Mouse (Mus musculus) T-helper 2 cell (primary cell): ENCODE results near the gene Asap3.

Experiments used
- in situ Hi-C: fragments of 300-600 bp; cut with MboI, MseI; formaldehyde crosslinking; loops from one replicate; pipeline ENCODE4 v1.15.1; 2025; ENCODE audit warnings: high pct_unique_total_duplicates

Gene Asap3

DNA sequence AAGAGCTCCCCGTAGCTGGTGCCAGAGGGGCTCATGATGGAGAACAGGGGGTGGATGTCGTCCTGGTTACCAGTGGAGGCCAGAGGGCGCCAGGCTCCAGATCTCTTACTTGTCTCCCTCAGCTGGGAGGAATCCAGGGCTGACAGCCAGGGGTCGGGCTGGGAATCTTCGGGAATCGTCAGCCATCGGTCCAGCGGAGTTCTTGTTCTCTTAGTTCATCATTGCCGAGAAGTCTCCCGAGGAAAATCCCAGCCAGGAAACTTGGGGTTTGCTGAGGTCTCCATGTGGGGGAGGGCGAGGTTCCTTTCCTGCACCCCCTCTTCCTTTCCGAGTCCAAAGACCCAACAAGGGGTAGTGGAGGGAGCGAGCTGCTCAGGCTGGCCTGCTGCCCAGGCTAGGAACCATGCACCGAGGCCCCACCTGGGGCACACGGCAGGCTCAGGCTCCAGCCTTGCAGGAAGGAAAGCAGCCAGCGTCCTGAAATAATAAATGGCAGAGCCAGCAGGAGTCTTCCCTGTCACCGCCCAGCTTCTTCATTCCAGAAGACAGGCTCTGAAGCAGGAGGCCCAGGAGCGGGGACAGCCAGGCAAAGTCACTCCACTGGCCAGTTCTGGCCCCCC, 12.5 kb downstream of the Asap3 start:
- in situ Hi-C loops, result loop anchor here (10.0 kb wide), 1 partner anchor 574 kb away; no protein-coding TSS in a partner anchor

DNA sequence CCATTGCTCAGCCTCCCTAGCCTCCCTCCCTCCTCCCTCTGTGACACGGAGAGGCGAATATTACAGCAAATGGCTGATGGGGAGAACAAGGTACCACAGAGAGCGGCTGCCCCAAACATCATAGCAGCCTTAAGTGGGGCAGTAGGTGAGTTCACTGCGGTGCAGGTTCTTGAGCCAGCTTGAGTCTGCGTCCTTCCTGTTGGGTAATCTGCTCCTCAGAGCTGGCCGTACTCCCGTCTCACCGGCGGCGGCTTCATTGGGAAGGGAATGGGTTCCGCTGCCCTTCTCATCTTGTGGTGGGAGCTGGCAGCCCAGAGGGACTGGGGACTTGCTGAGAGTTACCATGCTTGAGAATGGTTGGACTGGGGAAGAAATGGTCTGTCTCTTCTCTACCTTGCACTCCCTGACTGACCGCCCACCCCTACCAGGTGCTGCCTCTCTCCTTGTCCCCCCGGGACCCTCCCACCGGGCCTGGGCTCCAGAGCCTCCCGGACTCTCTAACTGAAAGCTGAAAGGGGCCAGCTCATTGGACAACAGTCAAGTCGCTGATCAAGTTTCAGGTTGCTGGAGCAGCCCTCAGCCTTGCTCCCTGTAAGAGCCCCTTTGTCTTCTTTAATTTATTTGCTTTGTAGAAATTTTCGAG, 14.1 kb downstream of the Asap3 start:
- in situ Hi-C loops, result no loop called here

DNA sequence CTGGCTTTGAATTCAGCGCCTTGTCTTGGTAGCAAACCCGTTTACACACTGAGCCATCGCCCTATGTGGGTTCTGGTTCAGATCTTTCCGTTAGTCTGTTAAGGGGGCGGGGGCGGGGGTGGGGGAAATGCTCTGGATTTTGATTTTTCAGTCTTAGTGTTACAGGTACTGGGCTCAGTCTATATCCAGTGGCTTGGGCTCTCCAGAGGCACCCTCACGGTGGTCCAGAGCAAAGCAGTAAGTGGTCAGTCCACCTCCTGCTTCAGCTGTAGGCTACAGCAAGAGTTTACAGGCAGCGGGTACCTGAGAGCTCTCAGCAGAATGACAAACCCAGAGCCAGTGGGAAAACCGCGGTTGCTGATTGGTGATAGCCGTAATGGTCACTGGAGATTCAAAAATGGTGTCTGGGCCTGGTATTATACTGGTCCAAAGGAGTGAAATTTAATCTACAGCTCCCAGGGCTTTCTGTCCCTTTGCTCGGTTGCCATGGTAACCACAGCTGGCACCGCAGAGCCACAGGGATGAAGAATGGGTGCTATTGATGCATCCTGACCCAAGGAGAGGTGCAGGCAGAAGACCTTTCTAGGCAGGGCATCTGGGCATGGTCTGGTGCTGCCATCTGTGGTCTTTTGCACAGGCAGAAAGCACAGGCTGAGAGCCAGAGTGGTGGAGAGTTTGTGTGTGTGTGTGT, 17.5 kb downstream of the Asap3 start:
- in situ Hi-C loops, result no loop called here

DNA sequence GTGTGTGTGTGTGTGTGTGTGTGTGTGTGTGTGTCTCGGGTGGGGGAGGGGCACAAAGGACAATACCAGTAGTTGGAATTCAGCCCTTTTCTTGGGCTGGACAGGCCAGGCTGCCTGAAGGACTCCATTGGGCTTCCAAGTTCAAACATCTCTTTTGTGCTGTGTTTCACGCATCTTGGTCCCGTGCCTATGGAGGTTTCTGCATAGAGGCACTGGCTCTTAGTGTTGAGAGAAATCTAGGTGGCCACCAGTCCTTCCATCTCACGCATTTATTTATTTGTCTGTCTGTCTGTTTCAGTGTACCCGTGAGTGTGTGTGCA, 18.0 kb downstream of the Asap3 start:
- in situ Hi-C loops, result no loop called here

DNA sequence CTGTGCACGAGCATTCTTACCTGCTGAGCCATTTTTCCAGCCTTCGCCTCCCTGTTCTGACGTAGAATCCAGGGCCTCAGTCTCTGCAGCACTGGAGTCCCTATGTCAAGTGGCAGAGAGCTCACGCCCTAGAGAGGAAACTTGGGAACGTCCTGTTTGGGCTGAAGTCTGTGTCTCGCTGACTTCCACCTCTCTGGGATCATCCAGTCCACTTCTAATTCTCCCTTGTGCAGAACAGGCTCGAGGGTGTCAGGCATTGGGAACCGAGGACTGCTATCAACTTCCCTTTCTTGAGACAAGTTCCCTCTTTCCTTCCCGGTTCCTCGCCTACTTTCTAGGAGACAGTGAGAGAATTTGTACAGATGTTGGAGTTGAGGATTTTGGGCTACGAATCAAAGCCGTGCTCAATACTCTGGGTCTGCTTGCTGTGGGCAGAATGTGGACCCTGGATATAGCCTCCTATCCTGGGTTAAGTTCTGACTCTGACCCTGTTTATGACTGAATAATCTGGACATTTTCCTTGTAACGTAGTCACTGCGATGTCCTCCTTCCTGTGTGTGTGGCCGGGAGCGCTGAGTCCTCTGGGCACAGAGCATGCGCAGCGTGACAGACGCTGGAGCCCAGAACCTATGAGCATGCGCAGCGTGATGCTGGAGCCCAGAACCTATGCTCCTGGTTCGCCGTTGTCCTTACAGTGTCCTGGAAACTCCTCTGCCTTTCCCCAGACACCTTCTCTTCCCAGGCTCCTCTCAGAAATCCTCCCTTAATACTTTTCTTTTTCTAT, 18.7 kb downstream of the Asap3 start:
- in situ Hi-C loops, result no loop called here

DNA sequence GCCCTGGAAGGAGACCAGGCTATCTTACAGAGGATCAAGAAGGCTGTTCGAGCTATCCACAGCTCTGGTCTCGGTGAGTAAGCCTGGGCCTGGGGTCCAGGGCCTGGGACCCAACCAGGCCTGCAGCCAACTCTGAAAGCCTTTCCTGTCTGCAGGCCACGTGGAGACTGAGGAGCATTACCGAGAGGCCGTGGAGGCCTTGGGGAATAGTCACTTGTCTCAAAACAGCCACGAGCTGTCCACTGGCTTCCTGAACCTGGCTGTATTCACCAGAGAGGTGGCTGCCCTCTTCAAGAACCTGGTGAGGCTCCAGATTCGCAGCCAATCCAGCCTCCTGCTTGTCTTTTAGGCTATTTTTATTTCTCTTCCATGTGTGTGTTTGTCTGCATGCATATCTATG, 21.2 kb downstream of the Asap3 start:
- in situ Hi-C loops, result no loop called here

DNA sequence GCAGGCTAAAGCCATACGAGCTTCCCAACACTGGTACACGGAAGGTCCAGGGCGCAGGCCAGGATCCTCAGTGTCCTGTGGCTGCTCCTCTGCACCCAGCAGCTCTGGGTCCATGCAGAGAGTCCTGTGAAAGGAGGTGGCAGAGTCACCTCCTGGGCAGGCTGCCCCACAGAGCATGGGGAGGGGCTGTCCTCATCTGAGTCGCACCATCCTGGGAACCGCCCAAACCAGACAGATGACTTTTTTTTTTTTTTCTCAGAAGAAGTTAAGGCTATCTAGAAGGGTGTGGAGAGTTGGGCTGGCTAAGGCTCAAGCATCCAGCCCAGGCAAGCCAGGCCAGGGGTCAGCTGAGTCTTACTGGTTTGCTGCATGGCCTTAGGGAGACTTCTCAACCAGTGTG, 22.5 kb downstream of the Asap3 start:
- in situ Hi-C loops, result no loop called here

DNA sequence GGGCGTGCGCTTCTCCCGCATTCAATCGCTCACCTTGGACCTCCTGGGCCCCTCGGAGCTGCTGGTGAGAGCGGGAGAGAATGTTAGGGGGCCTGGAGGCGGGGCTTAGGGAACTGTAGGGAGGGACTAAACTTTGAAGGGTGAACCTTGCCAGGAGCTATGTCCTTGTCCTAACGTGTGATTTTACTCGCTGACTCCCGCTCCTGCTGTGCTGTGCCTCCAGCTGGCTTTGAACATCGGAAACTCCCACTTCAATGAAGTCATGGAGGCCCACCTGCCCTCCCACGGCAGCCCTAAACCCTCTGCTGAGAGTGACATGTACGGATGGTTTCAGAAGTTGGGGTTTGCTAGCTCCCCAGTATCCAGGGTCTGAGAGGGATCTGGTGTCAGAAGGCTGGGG, 32.5 kb downstream of the Asap3 start:
- in situ Hi-C loops, result no loop called here

DNA sequence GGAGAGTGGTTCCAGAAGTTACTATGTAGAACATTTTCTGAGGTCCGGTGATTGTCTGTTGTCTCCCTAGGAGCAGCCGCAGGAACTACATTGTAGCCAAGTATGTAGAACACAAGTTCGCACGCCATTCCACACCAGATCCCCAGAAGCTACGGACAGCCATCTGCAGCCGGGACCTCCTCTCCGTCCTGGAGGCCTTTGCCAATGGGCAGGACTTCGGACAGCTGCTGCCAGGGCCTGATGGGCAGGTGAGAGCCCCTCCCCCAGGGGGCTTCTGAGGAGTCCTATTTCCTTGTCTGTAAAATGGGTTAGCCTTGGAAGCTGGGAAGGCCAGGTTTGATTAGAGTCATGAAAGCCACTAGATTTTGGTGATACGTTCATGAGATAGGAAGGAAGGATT, 32.9 kb downstream of the Asap3 start:
- in situ Hi-C loops, result no loop called here

DNA sequence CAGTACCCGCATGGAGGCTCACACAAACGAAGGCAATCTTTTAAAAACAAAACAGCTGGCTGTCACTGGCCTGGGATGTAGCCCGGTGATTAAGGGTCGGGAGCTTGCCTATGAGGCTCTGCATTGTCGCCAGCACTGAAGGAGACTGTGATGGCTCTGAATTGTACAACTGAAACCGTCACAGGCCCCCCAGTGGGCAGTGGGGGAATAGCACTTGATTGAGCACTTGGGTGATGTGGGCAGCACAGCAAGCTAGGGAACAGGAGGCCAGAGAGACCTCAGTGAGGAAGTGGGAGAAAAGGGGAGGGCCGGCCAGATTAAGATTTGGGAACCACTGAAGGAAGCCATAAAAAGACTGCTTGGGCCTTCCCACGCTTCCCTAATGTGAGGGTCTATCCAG, 33.5 kb downstream of the Asap3 start:
- in situ Hi-C loops, result no loop called here

DNA sequence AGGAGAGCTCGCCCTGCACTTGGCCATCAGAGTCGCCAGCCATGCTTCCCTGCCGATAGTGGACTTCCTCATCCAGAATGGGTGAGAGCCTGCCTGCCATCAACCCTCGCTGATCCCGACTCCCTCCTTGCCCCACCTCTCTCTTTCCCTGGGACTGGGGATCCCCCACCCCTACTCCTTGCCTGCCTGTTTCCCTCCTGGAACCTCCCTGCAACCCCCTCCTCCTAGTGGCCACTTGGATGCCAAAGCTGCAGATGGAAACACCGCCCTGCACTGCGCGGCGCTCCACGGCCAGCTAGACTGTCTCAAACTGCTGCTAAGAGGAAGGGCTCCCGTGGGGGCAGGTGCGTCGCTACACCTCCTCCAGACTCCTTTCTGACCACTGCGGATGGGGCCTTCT, 34.0 kb downstream of the Asap3 start:
- in situ Hi-C loops, result no loop called here

DNA sequence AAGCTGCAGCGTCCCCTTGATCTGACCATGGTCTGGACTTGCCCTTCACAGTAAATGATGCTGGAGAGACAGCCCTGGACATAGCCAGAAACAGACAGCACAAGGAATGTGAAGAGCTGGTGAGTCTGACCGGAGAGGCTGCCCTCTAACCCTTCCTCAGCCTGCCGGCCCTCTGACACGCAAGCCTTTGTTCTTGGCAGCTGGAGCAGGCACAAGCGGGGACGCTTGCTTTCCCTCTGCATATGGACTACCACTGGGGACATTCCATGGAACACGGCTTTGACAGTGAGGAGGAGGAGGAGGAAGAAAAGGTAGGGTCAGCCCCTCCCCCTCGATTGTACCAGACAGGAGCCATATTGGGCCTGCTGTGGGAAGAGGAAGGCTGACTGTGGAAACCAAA, 34.8 kb downstream of the Asap3 start:
- in situ Hi-C loops, result no loop called here

DNA sequence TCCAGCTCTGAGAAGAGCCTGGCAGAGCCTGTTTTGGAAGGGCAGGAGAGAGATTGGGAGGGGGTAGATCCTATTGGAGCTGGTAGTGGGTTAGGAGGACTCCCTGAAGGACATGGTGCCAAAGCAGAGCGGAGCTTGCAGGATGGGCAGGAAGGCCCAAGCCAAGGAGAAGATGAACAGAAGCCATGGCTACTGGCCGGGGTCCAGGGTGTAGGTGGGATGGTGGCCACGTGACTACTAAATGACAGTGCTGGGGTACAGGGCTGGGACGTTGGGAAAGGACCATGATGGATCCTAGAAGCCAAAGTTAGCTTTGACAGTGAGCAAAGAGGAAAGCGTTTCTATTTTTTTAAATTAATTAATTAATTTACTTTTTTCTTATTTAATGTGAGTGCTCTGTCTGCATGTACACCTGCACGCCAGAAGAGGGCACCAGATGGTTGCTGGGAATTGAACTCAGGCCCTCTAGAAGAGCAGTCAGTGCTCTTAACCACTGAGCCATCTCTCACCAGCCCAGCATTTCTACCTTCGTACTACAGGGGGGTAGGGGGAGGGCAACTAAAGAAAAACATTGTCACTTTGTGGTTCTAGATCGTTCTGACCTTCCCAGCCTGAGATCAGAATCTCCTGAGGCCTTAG, 36.0 kb downstream of the Asap3 start:
- in situ Hi-C loops, result no loop called here

DNA sequence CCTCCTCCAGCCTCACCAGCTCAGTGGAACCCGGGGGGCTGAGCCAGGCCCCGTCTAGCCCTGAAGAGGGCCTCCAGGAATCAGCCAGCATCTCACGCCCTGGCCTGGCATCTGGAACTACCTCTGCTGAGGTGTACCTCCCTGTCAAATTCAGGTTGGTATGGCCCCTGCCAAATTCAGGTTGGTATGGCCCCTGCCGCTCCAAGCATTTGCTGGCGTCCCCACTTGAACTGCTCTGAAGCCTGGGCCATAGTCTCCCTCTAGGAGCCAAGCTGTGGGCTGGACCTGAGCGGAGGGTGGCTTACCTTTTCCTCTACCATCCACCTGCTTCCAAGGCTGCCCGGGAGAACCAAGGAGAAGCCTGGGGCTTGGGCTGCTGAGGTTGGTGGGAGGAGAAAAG, 36.6 kb downstream of the Asap3 start:
- in situ Hi-C loops, result no loop called here

DNA sequence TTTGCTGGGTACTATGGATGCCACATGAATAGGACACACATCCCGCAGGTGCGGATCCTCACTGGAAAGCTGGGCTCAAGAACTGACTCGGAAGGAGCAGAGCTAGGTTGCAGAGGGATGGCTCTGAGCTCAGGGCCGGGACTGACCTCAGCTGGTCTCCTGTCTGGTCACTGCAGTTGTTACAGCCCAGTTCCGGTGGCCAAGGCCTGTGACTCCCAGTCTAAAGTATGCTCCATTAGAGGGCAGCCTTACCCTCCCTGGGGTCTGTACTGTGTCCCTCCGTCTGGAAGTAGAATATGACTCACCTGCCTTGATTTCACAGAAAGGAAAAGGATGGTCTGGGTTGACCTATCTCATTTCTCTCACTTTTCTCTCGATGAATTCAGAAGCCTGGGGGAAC, 38.0 kb downstream of the Asap3 start:
- in situ Hi-C loops, result no loop called here

DNA sequence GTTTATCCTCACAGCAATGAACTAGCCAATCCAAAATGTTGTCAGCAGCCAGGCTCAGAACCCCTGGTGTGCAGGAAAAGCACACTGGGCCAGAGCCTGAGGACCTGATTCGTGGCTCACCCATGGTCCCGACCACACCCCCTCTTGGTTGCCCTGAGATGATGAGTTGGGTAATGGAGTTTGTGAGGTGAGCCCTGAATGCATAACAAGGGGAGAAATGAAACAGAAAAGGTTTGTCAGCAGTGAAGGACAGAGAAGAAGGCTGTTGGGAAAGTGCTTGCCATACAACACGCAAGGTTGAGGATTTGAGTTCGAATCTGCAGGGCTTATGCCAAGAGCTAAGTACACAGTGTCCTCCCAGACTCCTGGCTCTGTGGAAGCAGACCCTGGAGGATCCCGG, 39.5 kb downstream of the Asap3 start:
- in situ Hi-C loops, result no loop called here

DNA sequence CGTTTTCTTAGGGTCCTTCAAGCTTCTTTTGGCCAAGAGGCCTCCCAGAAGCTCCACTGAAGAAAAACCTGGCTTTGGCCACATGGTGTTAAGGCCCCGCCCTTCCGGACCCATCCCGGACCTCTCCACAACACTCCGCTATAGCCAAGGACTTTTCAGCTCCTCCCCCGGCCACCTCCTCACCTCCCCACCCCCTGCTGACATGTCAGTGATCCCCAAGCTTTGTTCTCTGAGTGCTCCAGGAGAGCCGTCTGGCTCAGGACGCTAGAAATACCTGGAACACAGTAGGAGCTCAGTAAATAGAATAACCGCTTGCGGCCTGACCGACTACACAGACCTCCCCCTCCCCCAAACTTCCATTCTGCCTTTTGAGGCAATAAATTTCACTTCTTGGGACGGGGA, 40.4 kb downstream of the Asap3 start:
- in situ Hi-C loops, result no loop called here

DNA sequence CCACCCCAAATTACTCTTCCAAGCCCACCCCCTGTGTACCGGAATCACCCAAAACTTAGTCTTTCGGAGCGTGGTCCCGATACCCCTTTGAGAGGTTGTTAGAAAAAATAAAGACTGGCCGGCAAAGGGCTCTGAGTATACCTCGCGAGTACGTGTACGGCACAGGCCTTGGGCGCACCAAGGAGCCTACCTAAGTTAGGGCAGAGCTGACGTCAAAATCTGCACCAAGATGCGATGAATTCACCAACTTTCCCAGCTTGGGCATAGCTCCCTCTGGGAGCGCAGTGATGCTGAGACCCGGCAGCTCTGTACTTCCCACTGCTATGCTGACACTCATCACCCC, 41.2 kb downstream of the Asap3 start:
- in situ Hi-C loops, result no loop called here

DNA sequence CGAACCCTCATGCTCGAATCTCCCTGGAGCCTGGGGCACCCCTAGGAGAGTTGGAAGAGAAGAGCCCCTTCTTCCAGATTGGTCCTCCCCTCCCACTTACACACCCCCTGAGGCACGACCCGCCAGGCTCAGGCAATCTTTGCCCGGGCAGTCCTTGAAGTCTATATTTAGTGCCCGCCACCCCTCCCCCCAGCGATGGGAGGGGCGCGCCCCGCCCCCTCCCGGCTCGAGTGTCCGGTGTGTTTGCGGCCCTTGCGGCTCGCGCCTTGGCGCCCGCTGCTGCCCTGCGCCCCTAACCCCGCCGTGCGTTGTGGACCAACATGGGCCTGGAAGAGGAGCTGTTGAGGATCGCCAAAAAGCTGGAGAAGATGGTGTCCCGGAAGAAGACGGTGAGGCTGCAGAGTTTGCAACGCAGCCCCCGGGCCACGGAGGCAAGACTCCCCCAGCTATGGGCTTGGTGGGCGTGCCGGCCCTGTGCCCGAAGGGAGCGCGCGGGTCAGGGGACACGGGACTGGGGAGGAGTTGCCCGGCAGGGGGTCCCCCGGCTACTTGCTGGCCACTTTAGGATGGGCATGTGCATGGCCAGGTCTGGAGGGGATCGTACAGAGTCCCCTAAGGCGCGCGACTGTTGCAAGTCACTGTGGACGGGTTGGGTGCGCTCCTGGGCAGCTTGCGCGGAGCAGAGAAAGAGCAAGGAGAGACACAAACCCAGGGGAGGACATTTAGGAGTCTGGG, 41.7 kb downstream of the Asap3 start, which contains the start of gene Tcea3:
TSS of gene Tcea3 (plus strand) at position 1 of the 735 bp plus-strand sequence.
- in situ Hi-C loops, result no loop called here

DNA sequence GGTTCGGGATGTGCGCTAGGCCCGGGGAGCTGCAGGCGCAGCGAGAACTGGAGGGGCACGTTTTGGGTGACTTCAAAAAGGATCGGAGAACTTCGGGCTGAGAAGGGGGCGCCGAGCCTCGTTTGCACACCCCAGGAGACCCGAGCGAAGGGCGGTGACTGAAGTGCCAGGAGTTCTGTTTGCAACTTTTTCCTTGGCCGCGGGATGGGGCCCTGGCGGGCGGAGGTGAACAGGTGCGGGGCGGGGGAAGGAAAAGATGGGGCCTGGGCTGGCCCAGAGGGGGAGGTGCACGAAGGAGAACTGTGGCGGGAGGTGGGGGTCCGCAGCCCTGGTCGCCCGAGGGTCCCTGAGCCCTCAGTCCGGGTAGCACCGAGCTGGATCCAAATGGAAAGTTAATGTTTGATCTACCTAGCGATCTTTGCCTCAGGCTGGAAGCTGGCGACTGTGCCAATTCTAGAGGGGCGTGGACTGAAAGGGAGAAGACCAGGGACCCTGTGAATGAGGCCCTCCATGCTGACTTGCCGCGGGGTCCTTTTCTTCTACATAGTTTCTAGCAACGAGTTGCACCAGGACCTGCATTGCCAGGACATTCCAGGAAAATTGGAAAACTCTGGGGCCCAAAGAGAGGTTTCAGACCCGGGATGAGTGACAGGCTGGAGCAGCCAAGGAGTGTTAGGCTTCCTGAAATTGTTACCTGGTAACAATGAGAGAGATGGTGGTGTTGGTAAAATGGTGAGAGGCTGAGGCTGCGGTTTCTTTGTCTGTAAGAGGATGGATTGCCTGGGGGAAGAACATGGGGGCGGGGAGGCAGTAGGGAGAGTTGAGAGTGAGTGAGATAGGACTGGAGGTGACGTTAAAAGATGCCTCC, 42.5 kb downstream of the Asap3 start:
- in situ Hi-C loops, result no loop called here

DNA sequence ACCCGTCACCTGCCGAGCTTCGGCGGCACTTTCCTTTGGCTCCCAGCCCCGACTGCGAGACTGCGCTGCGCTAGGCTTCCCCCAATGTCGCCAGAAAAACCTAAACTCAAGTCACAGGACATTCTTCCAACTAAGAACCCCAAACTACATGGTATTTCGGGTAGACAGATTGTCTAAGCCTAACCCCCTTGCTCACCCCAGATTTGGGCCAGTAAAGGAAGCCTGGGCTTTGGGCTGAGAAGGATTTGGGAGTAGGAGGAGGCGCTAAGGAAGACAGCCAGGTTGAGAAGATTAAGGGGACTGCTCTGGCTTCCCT, 43.1 kb downstream of the Asap3 start:
- in situ Hi-C loops, result no loop called here
